Mouse (Mus musculus): ENCODE measurements around the gene Cd300lf.
A peak's percentile ranks its signal among the peaks of the same experiment; 100 is the strongest.

The Cd300lf gene

GRCm38 (mm10) chr11:115160883-115161577 is 27.2 kb upstream of the Cd300lf start:
- peak; percentile 96 for DNase-seq

- DNase-seq, result peak; percentile 97
Measured at GRCm38 (mm10) chr11:115160016-115160797, 26.4 kb upstream of the Cd300lf start.

- peak; percentile 93 for DNase-seq
Measured at GRCm38 (mm10) chr11:115157933-115158719, 24.3 kb upstream of the Cd300lf start.

GRCm38 (mm10) chr11:115155053-115155634 is 21.4 kb upstream of the Cd300lf start:
- DNase-seq, result peak; percentile 88

GRCm38 (mm10) chr11:115153699-115154292 is 20.0 kb upstream of the Cd300lf start:
- peak; percentile 98 for DNase-seq

- peak; percentile 90 for DNase-seq
Measured at GRCm38 (mm10) chr11:115153088-115153487, 19.3 kb upstream of the Cd300lf start.

GRCm38 (mm10) chr11:115151755-115152429 is 18.1 kb upstream of the Cd300lf start:
- DNase-seq, result peak; percentile 94

- no peak for DNase-seq
Measured at GRCm38 (mm10) chr11:115150741-115151254, 17.0 kb upstream of the Cd300lf start.

- no peak for DNase-seq
Measured at GRCm38 (mm10) chr11:115147813-115148212, 14.0 kb upstream of the Cd300lf start.

GRCm38 (mm10) chr11:115141970-115142369 is 8.2 kb upstream of the Cd300lf start:
- no peak for DNase-seq

GRCm38 (mm10) chr11:115138597-115139262 is 4.9 kb upstream of the Cd300lf start:
- peak; percentile 90 for DNase-seq

- no peak for DNase-seq
Measured at GRCm38 (mm10) chr11:115131768-115132381, 1.9 kb downstream of the Cd300lf start.

- DNase-seq, result no peak
Measured at GRCm38 (mm10) chr11:115129508-115130126, 4.2 kb downstream of the Cd300lf start.

GRCm38 (mm10) chr11:115128483-115128882 is 5.3 kb downstream of the Cd300lf start:
- no peak for DNase-seq

GRCm38 (mm10) chr11:115119409-115119808 is 14.4 kb downstream of the Cd300lf start:
- DNase-seq, result no peak

GRCm38 (mm10) chr11:115112196-115112595 is 21.6 kb downstream of the Cd300lf start:
- DNase-seq, result no peak

GRCm38 (mm10) chr11:115110271-115110670 is 23.5 kb downstream of the Cd300lf start:
- no peak for DNase-seq

GRCm38 (mm10) chr11:115108176-115108575 is 25.6 kb downstream of the Cd300lf start:
- DNase-seq, result no peak

- DNase-seq, result no peak
Measured at GRCm38 (mm10) chr11:115107403-115107916, 26.3 kb downstream of the Cd300lf start.

- no peak for DNase-seq
Measured at GRCm38 (mm10) chr11:115106638-115107037, 27.2 kb downstream of the Cd300lf start.

All from heart, adult 11 months (tissue).